Mouse (Mus musculus): Measurements from ENCODE around the gene Tspan7. TPM values are rescaled to one million over a fixed set of nuclear protein-coding genes. Genes with fewer than 3 reads are reported as not detected.

The Tspan7 gene
- polyA plus RNA-seq (2014; fragmentation: Nextera tagmentation; extraction: Ambion mirVana) = 74.4 and 80.9 TPM in 2 replicates

DNA sequence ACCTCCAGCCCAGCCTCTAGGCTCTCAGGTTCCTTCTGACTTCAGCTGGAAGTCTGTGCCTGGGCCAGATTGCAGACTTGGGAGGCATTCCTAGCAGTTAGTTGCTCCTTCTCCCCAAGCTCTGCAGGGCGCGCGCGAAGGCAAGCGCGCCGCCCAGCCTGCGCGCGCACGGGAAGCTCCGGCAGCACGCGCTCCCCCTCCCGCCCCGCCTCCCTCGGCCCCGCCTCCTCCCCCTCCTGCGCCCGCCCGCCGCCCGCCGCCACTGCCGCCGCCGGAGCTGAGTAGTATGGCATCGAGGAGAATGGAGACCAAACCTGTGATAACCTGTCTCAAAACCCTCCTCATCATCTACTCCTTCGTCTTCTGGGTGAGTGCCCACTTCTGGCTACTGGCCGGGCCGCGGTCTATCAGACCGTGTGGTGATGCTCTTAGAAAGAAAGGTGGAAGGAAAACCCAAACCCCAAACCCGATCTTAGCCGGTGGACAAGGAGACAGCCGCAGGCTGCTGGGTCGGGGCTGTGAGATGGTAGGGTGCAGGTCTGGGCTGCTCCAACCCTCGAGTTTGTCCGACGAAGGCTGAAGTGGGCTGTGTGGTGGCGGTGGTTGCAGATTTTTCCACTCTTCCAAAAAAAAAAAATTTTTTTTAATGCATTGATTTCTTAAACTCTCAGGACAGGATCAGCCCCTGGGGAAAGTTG lies at the start of gene Tspan7:
Tspan7 (plus strand) TSS at position 287 of the 698 bp plus-strand sequence.
- WGBS = 15% methylated on average over 29 of the region's 41 CpGs
- peak within 1 kb of the TSS; percentile 54 for H3K9ac ChIP-seq (ENCODE audit: low read depth, low read length)
- no peak within 1 kb of the TSS for H3K27ac ChIP-seq (ENCODE audit: low read depth, low read length)
- no peaks in the 10 kb centered on the region for H3K27me3 ChIP-seq (ENCODE audit: control insufficient read depth, insufficient read depth, low read length)
- H3K4me3 ChIP-seq (ENCODE audit: low read depth, low read length) = peak within 1 kb of the TSS; percentile 45
- ATAC-seq (ENCODE audit: low FRiP score) = peak; percentile 85
- no peaks in the 10 kb centered on the region for H3K9me3 ChIP-seq (ENCODE audit: control insufficient read depth, low read length)
- no peaks in the 10 kb centered on the region for H3K4me1 ChIP-seq (replicated peaks; ENCODE audit: control insufficient read depth, insufficient read depth, low read length)
- DNase-seq (ENCODE audit: low spot score) = peak; percentile 76
- no peaks in the 10 kb centered on the region for H3K36me3 ChIP-seq (ENCODE audit: control insufficient read depth, insufficient read depth, low read length)
- H3K4me2 ChIP-seq (replicated peaks; ENCODE audit: low read depth, low read length) = peak within 1 kb of the TSS; percentile 46

DNA sequence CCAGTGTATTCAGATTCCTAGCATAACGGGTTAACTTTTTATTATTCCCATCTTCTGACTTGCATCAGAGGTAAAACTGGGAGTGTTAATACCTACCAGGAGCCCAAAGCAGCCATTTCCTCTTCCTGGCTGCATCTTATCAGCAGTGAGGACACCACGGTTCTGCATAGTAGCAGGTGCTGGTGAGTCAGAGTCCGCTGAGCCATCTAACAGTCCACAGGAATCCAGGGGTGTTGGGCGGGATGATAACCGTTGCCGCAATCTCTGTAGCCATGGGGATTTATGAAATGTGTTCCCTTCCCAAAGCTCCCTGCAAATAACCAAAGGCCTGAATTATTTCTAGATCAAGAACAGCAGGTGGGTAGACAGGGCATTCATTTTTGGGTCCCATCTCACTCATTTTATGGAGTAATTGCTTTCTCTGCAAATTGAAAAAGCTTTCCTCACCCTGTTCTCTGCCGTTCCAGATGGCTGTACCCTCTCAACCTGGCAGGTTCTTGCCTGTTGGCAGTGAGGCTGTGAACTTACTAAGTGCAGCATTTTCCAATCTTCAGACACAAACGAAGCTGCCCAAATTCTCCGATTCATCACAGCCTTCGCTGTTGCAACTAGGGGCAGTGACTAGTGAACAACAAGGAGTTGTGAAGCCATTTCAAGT lies 35.5 kb upstream of the Tspan7 start:
- H3K9ac ChIP-seq (ENCODE audit: low read depth, low read length) = no peak overlapping the region
- 88% methylated on average over 10 of the region's 10 CpGs for WGBS
- no peak overlapping the region for H3K4me2 ChIP-seq (replicated peaks; ENCODE audit: low read depth, low read length)
- no peak overlapping the region for H3K27ac ChIP-seq (ENCODE audit: low read depth, low read length)
- no peak for ATAC-seq (ENCODE audit: low FRiP score)
- H3K4me1 ChIP-seq (replicated peaks; ENCODE audit: control insufficient read depth, insufficient read depth, low read length) = no peaks in the 10 kb centered on the region
- no peak for DNase-seq (ENCODE audit: low spot score)
- no peaks in the 10 kb centered on the region for H3K27me3 ChIP-seq (ENCODE audit: control insufficient read depth, insufficient read depth, low read length)
- no peaks in the 10 kb centered on the region for H3K9me3 ChIP-seq (ENCODE audit: control insufficient read depth, low read length)
- no peaks in the 10 kb centered on the region for H3K36me3 ChIP-seq (ENCODE audit: control insufficient read depth, insufficient read depth, low read length)
- H3K4me3 ChIP-seq (ENCODE audit: low read depth, low read length) = no peak overlapping the region

DNA sequence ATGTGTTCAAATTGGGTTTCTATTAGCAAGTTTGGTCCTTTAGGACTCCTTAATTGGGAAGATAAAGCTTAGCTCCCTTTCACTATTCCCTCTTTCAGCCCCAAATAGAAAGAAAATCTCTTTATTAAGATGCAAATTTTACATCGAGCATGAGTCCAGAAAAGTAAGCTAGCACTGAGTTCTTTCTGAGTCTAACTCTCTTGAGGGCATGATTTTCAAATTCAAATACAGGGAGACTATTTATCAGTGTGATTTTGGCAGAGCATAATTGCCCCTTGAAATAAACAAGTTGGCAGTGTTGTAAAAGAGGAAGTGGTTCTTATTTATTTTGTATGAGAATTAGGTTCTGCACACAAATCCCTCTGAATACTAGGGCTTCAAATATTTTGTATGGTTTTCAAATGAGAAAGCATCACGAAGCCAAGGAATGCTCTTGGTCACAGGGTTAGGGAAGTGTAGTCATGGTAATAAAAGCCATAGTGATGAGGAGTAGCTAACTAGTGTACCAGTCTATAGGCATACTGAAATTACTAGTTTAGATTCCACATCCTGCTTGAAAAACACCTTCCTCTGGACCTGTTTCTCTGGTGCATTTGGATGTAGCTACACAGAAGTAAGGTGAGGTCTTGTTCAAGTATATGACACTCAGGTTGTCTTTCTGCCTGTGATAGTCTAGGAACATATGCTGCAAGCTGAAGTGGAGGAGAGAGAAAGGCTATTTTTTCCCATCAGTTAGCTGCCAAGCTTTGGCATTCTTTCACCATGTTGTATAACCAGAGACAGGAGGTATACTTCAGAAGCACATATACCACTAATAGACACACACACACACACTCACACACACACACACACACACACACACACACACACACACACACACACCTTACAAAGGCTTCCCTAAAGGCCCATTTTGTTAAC lies 34.6 kb upstream of the Tspan7 start:
- Histone ChIP-seq H3K27me3 (ENCODE audit: control insufficient read depth, insufficient read depth, low read length) (no peaks in the 10 kb centered on the region), H3K9me3 (ENCODE audit: control insufficient read depth, low read length) (no peaks in the 10 kb centered on the region), H3K27ac (ENCODE audit: low read depth, low read length) (no peak overlapping the region), H3K4me2 (replicated peaks; ENCODE audit: low read depth, low read length) (no peak overlapping the region), H3K36me3 (ENCODE audit: control insufficient read depth, insufficient read depth, low read length) (no peaks in the 10 kb centered on the region), H3K9ac (ENCODE audit: low read depth, low read length) (no peak overlapping the region), H3K4me3 (ENCODE audit: low read depth, low read length) (no peak overlapping the region), H3K4me1 (replicated peaks; ENCODE audit: control insufficient read depth, insufficient read depth, low read length) (no peaks in the 10 kb centered on the region)
- 74% methylated on average over 2 of the region's 2 CpGs for WGBS
- no peak for DNase-seq (ENCODE audit: low spot score)
- ATAC-seq (ENCODE audit: low FRiP score) = no peak

DNA sequence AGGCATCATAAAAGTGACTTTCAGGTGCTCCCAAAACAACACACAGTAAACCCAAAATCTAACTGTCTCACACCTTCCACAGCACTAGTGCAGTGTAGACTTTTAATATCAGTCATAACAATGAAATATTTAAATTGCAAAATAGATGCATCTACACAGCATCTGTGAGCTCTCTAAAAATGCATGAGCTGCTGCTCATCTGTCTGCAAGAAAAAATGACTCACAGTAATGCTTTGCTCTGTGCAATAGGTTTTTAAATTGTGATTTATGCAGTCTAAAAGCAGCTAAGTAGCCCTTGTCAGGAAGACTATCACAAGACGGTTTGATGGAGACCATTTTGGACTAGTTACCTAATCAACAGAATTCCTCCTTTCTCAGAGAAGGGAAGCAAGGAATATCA lies 31.2 kb upstream of the Tspan7 start:
- Histone ChIP-seq H3K36me3 (ENCODE audit: control insufficient read depth, insufficient read depth, low read length) (no peaks in the 10 kb centered on the region), H3K27ac (ENCODE audit: low read depth, low read length) (no peak overlapping the region), H3K9me3 (ENCODE audit: control insufficient read depth, low read length) (no peaks in the 10 kb centered on the region), H3K9ac (ENCODE audit: low read depth, low read length) (no peak overlapping the region), H3K27me3 (ENCODE audit: control insufficient read depth, insufficient read depth, low read length) (no peaks in the 10 kb centered on the region), H3K4me1 (replicated peaks; ENCODE audit: control insufficient read depth, insufficient read depth, low read length) (no peaks in the 10 kb centered on the region), H3K4me3 (ENCODE audit: low read depth, low read length) (no peak overlapping the region), H3K4me2 (replicated peaks; ENCODE audit: low read depth, low read length) (no peak overlapping the region)
- ATAC-seq (ENCODE audit: low FRiP score) = no peak
- no peak for DNase-seq (ENCODE audit: low spot score)
- WGBS = 55% methylated on average over 1 of the region's 1 CpGs

DNA sequence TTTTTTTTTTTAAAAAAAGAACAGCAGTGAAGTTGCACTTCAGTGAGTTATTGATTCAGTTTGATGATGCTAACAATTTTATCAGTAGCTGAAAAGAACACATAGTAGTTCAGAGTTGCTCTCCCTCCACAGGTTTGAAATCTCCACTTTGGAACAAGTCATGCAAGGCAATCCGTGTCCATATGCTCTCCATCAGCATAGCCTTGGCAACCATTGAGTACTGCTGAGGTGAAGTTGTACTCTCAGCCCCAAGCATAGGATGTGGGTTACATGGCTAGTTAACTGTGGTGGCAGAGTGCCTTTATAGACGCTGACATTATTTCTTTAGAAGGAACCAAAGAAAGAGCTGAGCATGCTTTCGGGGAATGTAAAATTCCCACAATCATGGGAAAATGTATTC lies 27.7 kb upstream of the Tspan7 start:
- H3K27ac ChIP-seq (ENCODE audit: low read depth, low read length) = no peak overlapping the region
- no peak for DNase-seq (ENCODE audit: low spot score)

DNA sequence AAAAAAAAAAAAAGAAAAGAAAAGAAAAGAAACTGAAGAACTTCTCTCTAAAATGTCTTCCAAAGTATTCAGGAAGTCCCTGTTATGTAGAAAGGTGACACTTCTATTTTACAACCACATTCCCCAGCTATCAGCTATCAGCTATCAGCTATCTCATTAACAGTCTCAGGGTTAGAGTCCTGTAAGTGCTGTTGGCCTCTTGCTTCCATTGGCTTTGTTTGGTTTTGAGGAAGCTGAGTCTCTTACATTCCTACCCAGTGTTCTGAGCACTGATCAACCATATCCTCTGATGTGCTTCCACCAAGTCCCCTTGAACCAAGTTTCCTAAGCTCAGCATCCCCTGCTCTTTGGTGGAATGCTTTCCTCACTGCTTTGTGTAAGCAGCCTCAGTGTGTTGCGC lies 7.9 kb upstream of the Tspan7 start:
- WGBS = 95% methylated on average over 1 of the region's 1 CpGs
- ATAC-seq (ENCODE audit: low FRiP score) = no peak
- DNase-seq (ENCODE audit: low spot score) = no peak
- no peak overlapping the region for H3K4me2 ChIP-seq (replicated peaks; ENCODE audit: low read depth, low read length)
- no peaks in the 10 kb centered on the region for H3K27me3 ChIP-seq (ENCODE audit: control insufficient read depth, insufficient read depth, low read length)
- no peaks in the 10 kb centered on the region for H3K4me1 ChIP-seq (replicated peaks; ENCODE audit: control insufficient read depth, insufficient read depth, low read length)
- H3K27ac ChIP-seq (ENCODE audit: low read depth, low read length) = no peak overlapping the region
- H3K9me3 ChIP-seq (ENCODE audit: control insufficient read depth, low read length) = no peaks in the 10 kb centered on the region
- H3K4me3 ChIP-seq (ENCODE audit: low read depth, low read length) = no peak overlapping the region
- no peaks in the 10 kb centered on the region for H3K36me3 ChIP-seq (ENCODE audit: control insufficient read depth, insufficient read depth, low read length)
- no peak overlapping the region for H3K9ac ChIP-seq (ENCODE audit: low read depth, low read length)

More for the DNA sequence above, 27.7 kb upstream of the Tspan7 start:
- 81% methylated on average over 3 of the region's 3 CpGs for WGBS
- no peaks in the 10 kb centered on the region for H3K4me1 ChIP-seq (replicated peaks; ENCODE audit: control insufficient read depth, insufficient read depth, low read length)
- H3K27me3 ChIP-seq (ENCODE audit: control insufficient read depth, insufficient read depth, low read length) = no peaks in the 10 kb centered on the region
- H3K4me3 ChIP-seq (ENCODE audit: low read depth, low read length) = no peak overlapping the region
- ATAC-seq (ENCODE audit: low FRiP score) = no peak
- no peak overlapping the region for H3K9ac ChIP-seq (ENCODE audit: low read depth, low read length)
- no peaks in the 10 kb centered on the region for H3K36me3 ChIP-seq (ENCODE audit: control insufficient read depth, insufficient read depth, low read length)
- H3K9me3 ChIP-seq (ENCODE audit: control insufficient read depth, low read length) = no peaks in the 10 kb centered on the region
- H3K4me2 ChIP-seq (replicated peaks; ENCODE audit: low read depth, low read length) = no peak overlapping the region

DNA sequence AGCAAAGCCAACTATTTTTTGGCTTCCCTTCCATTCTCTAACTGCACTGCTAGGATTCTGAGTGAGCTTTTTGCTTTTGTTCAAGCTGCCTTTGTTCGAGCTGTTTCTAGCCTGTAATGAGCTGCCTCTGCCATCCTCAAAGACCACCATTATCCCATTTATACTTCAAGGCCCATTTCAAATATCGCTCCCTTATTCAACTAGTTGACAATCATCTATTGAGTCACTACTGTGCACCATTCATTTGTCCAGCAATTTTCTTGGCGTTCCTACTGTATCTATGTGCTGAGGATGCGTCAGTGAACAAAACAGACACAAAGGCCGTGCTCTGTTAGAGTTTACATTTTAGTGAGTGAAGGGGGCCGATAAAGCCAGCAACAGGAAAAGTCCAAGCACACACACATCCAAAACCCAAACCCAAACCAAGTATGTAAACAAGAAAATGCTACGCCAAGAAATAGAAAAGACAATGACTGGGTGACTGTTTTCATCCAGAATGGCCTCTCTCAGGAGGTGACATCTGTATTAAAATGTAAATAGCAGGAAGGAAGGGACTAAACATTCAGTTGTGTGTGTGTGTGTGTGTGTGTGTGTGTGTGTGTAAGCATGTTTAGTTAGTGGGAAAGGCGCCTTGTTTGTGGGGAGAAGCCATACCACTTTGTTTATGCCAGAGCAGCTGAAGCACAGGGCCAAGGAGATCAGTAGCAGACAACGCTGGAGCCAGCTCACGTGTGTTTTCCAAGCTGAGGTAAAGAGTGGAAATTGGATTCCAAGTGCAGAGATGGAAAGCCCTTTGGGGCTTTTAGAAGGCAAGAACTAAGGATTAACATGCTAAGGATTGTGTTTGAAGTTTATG lies 5.7 kb upstream of the Tspan7 start:
- Histone ChIP-seq H3K4me2 (replicated peaks; ENCODE audit: low read depth, low read length) (no peak overlapping the region), H3K4me3 (ENCODE audit: low read depth, low read length) (no peak overlapping the region), H3K9me3 (ENCODE audit: control insufficient read depth, low read length) (no peaks in the 10 kb centered on the region), H3K4me1 (replicated peaks; ENCODE audit: control insufficient read depth, insufficient read depth, low read length) (no peaks in the 10 kb centered on the region), H3K9ac (ENCODE audit: low read depth, low read length) (no peak overlapping the region), H3K27me3 (ENCODE audit: control insufficient read depth, insufficient read depth, low read length) (no peaks in the 10 kb centered on the region), H3K36me3 (ENCODE audit: control insufficient read depth, insufficient read depth, low read length) (no peaks in the 10 kb centered on the region), H3K27ac (ENCODE audit: low read depth, low read length) (no peak overlapping the region)
- 80% methylated on average over 10 of the region's 10 CpGs for whole genome bisulfite sequencing
- ATAC-seq (ENCODE audit: low FRiP score) = no peak
- no peak for DNase-seq (ENCODE audit: low spot score)

DNA sequence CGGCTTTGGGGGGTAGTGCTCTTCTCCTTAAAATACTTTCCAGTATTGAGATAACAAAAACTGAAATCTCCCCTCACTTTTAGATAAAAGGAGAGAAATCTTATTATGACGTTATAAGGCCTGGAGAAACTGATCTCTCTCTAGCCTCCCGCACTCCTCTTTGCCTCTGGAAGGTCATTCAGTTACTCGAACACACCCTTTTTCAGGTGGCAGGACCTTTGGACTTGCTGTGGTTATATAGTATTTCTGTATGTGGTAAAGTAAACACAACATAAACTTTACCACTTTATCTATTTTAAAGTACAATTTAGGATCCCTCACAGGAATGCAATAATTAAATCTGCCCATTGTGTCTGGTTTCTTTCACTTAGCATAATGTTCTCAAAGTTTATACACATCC lies 5.0 kb upstream of the Tspan7 start:
- no peak for ATAC-seq (ENCODE audit: low FRiP score)
- Histone ChIP-seq H3K9me3 (ENCODE audit: control insufficient read depth, low read length) (no peaks in the 10 kb centered on the region), H3K36me3 (ENCODE audit: control insufficient read depth, insufficient read depth, low read length) (no peaks in the 10 kb centered on the region), H3K27me3 (ENCODE audit: control insufficient read depth, insufficient read depth, low read length) (no peaks in the 10 kb centered on the region), H3K27ac (ENCODE audit: low read depth, low read length) (no peak overlapping the region), H3K9ac (ENCODE audit: low read depth, low read length) (no peak overlapping the region), H3K4me2 (replicated peaks; ENCODE audit: low read depth, low read length) (no peak overlapping the region), H3K4me1 (replicated peaks; ENCODE audit: control insufficient read depth, insufficient read depth, low read length) (no peaks in the 10 kb centered on the region), H3K4me3 (ENCODE audit: low read depth, low read length) (no peak overlapping the region)
- no peak for DNase-seq (ENCODE audit: low spot score)
- WGBS = 87% methylated on average over 4 of the region's 4 CpGs
